Mouse (Mus musculus) T-helper 2 cell (primary cell): ENCODE measurements around the gene Mettl7a1.
"Not testable (repeated sequence)": the region's sequence is repeated elsewhere in the genome, so short reads cannot be mapped to it uniquely, and the experiment has no call there.

Experiments used
- in situ Hi-C: fragments of 300-600 bp; cut with MboI, MseI; formaldehyde crosslinking; loops from one replicate; pipeline ENCODE4 v1.15.1; 2025; ENCODE audit warnings: high pct_unique_total_duplicates

The Mettl7a1 gene

GRCm38 (mm10) chr15:100304019-100304991 is at the start of gene Mettl7a1:
Mettl7a1 (plus strand) TSS chr15:100304140.
- in situ Hi-C loops, result no loop called here

GRCm38 (mm10) chr15:100256386-100256785 is 47.6 kb upstream of the Mettl7a1 start:
- in situ Hi-C loops, result no loop called here

- in situ Hi-C loops, result no loop called here
Observed at GRCm38 (mm10) chr15:100257305-100257704, 46.6 kb upstream of the Mettl7a1 start.

- in situ Hi-C loops, result no loop called here
Observed at GRCm38 (mm10) chr15:100258646-100259425, 45.1 kb upstream of the Mettl7a1 start.

GRCm38 (mm10) chr15:100260351-100260750 is 43.6 kb upstream of the Mettl7a1 start:
- in situ Hi-C loops, result not testable (repeated sequence)

- in situ Hi-C loops, result no loop called here
Observed at GRCm38 (mm10) chr15:100263246-100263905, 40.6 kb upstream of the Mettl7a1 start.

GRCm38 (mm10) chr15:100265586-100266325 is 38.2 kb upstream of the Mettl7a1 start:
- in situ Hi-C loops, result no loop called here

GRCm38 (mm10) chr15:100268916-100269315 is 35.0 kb upstream of the Mettl7a1 start:
- in situ Hi-C loops, result no loop called here

GRCm38 (mm10) chr15:100269776-100270175 is 34.2 kb upstream of the Mettl7a1 start:
- in situ Hi-C loops, result no loop called here

- in situ Hi-C loops, result not testable (repeated sequence)
Observed at GRCm38 (mm10) chr15:100270609-100271008, 33.3 kb upstream of the Mettl7a1 start.

- in situ Hi-C loops, result no loop called here
Observed at GRCm38 (mm10) chr15:100271411-100271810, 32.5 kb upstream of the Mettl7a1 start.

GRCm38 (mm10) chr15:100273791-100274308 is 30.1 kb upstream of the Mettl7a1 start:
- in situ Hi-C loops, result not testable (repeated sequence)

GRCm38 (mm10) chr15:100274790-100275559 is 29.0 kb upstream of the Mettl7a1 start:
- in situ Hi-C loops, result no loop called here

- in situ Hi-C loops, result no loop called here
Observed at GRCm38 (mm10) chr15:100276403-100276802, 27.5 kb upstream of the Mettl7a1 start.

- in situ Hi-C loops, result no loop called here
Observed at GRCm38 (mm10) chr15:100277586-100277985, 26.4 kb upstream of the Mettl7a1 start.

- in situ Hi-C loops, result no loop called here
Observed at GRCm38 (mm10) chr15:100280626-100281025, 23.3 kb upstream of the Mettl7a1 start, which contains the start of gene Tmprss12. Tmprss12 (plus strand) TSS chr15:100280837.

GRCm38 (mm10) chr15:100288980-100289379 is 15.0 kb upstream of the Mettl7a1 start:
- in situ Hi-C loops, result no loop called here

- in situ Hi-C loops, result no loop called here
Observed at GRCm38 (mm10) chr15:100290858-100291257, 13.1 kb upstream of the Mettl7a1 start.

- in situ Hi-C loops, result no loop called here
Observed at GRCm38 (mm10) chr15:100292326-100292725, 11.6 kb upstream of the Mettl7a1 start.

GRCm38 (mm10) chr15:100297856-100298255 is 6.1 kb upstream of the Mettl7a1 start:
- in situ Hi-C loops, result no loop called here
